ENCODE assay signal across 9 mouse cellular contexts in genomic region chr19:58910941-58911368, GRCm38 (mm10). TPM values are rescaled to one million over a fixed set of nuclear protein-coding genes. Genes with fewer than 3 reads are reported as not detected.
DNase-seq lines count a peak whose midpoint lies in the region; ATAC-seq and TF ChIP-seq lines count a peak whose summit lies in the region.
"Had no signal": no experiment of that assay in that cellular context is flagged by ENCODE, and none has a peak within 500 bp of the region (broad histone marks: within the 10 kb centered on the region; RNA-seq: fewer than 3 reads in every experiment).

No protein-coding gene starts in this region.

- H3K4me2 ChIP-seq in heart, embryonic 14.5 days (ENCODE audit: low read length), result peak overlapping the region; percentile 66
- peak overlapping the region; percentile 52 for H3K4me2 ChIP-seq in hindbrain, embryonic 13.5 days
- peak overlapping the region; percentile 60 for H3K4me2 ChIP-seq in lung, postnatal 0 days (replicated peaks; ENCODE audit: low read depth, low read length)
- H3K4me2 ChIP-seq in stomach, embryonic 15.5 days, result peak overlapping the region; percentile 57

- 4% methylated on average over 11 of the region's 11 CpGs for WGBS in heart, embryonic 14.5 days
- 2% methylated on average over 11 of the region's 11 CpGs for WGBS in hindbrain, embryonic 13.5 days
- WGBS in lung, postnatal 0 days, result 4% methylated on average over 11 of the region's 11 CpGs
- WGBS in stomach, embryonic 15.5 days, result 2% methylated on average over 11 of the region's 11 CpGs

- no peak; the same call in 1 of the 2 replicates for ATAC-seq in heart, embryonic 14.5 days (ENCODE audit: insufficient number of reproducible peaks, insufficient read depth, low FRiP score, low read depth)
- ATAC-seq in hindbrain, embryonic 13.5 days (ENCODE audit: low FRiP score), result peak; percentile 62; the same call in 1 of the 2 replicates
- peak; percentile 67 for ATAC-seq in lung, postnatal 0 days
- ATAC-seq in stomach, embryonic 15.5 days (ENCODE audit: insufficient read depth, low FRiP score, low read depth), result 0 out of 2 replicates have a peak, but pooled peaks have one; percentile 6
- ATAC-seq in megakaryocyte-erythroid progenitor cell, adult 5-6 weeks (replicated peaks; ENCODE audit: low FRiP score, low TSS enrichment, poor library complexity, severe bottlenecking), result no peak

- H3K27me3 ChIP-seq in heart, embryonic 14.5 days (ENCODE audit: control insufficient read depth, insufficient read depth, low read length), result 0 out of 2 replicates have a peak, but pooled peaks cover 11% of the 10 kb centered on the region
- peaks cover 48% of the 10 kb centered on the region for H3K27me3 ChIP-seq in hindbrain, embryonic 13.5 days
- H3K27me3 ChIP-seq in lung, postnatal 0 days (replicated peaks; ENCODE audit: insufficient read depth, low read length), result no peaks in the 10 kb centered on the region
- H3K27me3 ChIP-seq in stomach, embryonic 15.5 days (replicated peaks), result no peaks in the 10 kb centered on the region

- H3K4me3 ChIP-seq in heart, embryonic 14.5 days (ENCODE audit: control insufficient read depth in 1 of 2, insufficient read depth in 1 of 2, low read depth in 1 of 2, low read length in 2 of 2), result peak overlapping the region; percentile 37 to 40
- H3K4me3 ChIP-seq in brown adipose tissue, adult 24 weeks (ENCODE audit: insufficient read depth, low read depth, low read length), result peak overlapping the region; percentile 30
- peak overlapping the region; percentile 34 for H3K4me3 ChIP-seq in hindbrain, embryonic 13.5 days
- H3K4me3 ChIP-seq in lung, postnatal 0 days (ENCODE audit: low read depth, low read length), result peak overlapping the region; percentile 35
- H3K4me3 ChIP-seq in stomach, embryonic 15.5 days (replicated peaks), result peak overlapping the region; percentile 37

- no peaks in the 10 kb centered on the region for H3K36me3 ChIP-seq in heart, embryonic 14.5 days (ENCODE audit: control insufficient read depth, insufficient read depth, low read length)
- H3K36me3 ChIP-seq in hindbrain, embryonic 13.5 days, result no peaks in the 10 kb centered on the region
- H3K36me3 ChIP-seq in lung, postnatal 0 days (ENCODE audit: insufficient read depth, low read length), result no peaks in the 10 kb centered on the region
- H3K36me3 ChIP-seq in stomach, embryonic 15.5 days, result no peaks in the 10 kb centered on the region

- no peak for DNase-seq in heart, adult 11 months
- peak; percentile 71 for DNase-seq in lung, postnatal 0 days (ENCODE audit: low spot score)
- DNase-seq in left cerebral cortex, adult 18-20 months (ENCODE audit: low spot score in 2 of 2), result no peak

- H3K4me1 ChIP-seq in heart, embryonic 14.5 days (ENCODE audit: control insufficient read depth in 2 of 2, insufficient read depth in 2 of 2, low read length in 2 of 2), result peaks cover 2 to 6% of the 10 kb centered on the region in 2 experiments; a peak in 2 of 4 replicates
- H3K4me1 ChIP-seq in brown adipose tissue, adult 24 weeks (ENCODE audit: control insufficient read depth, insufficient read depth, insufficient read length, low read length), result no peaks in the 10 kb centered on the region; the same call in 1 of the 2 replicates
- peaks cover 7% of the 10 kb centered on the region for H3K4me1 ChIP-seq in hindbrain, embryonic 13.5 days (replicated peaks)
- peaks cover 3% of the 10 kb centered on the region; the same call in 1 of the 2 replicates for H3K4me1 ChIP-seq in lung, postnatal 0 days (ENCODE audit: insufficient read depth, low read depth, low read length)
- H3K4me1 ChIP-seq in stomach, embryonic 15.5 days, result no peaks in the 10 kb centered on the region

- H3K9me3 ChIP-seq in heart, embryonic 14.5 days (ENCODE audit: control insufficient read depth, low read length), result no peaks in the 10 kb centered on the region
- no peaks in the 10 kb centered on the region for H3K9me3 ChIP-seq in hindbrain, embryonic 13.5 days
- H3K9me3 ChIP-seq in lung, postnatal 0 days (ENCODE audit: low read length), result no peaks in the 10 kb centered on the region
- no peaks in the 10 kb centered on the region for H3K9me3 ChIP-seq in stomach, embryonic 15.5 days

- peak; percentile 56 for TF ChIP-seq CTCF in lung, postnatal 0 days (IDR thresholded peaks at IDR 0.05)

- H3K27ac ChIP-seq in heart, embryonic 14.5 days (replicated peaks in 1 of 2; ENCODE audit: control insufficient read depth in 1 of 2, insufficient read depth in 1 of 2, low read depth in 2 of 2, low read length in 2 of 2), result no peak overlapping the region
- no peak overlapping the region for H3K27ac ChIP-seq in brown adipose tissue, adult 24 weeks (replicated peaks; ENCODE audit: low read depth, low read length)
- H3K27ac ChIP-seq in hindbrain, embryonic 13.5 days, result no peak overlapping the region
- peak overlapping the region; percentile 40; the same call in 1 of the 2 replicates for H3K27ac ChIP-seq in lung, postnatal 0 days (ENCODE audit: low read length)
- no peak overlapping the region for H3K27ac ChIP-seq in stomach, embryonic 15.5 days

- TF ChIP-seq EP300 in lung, postnatal 0 days (IDR thresholded peaks at IDR 0.05), result no peak

- peak overlapping the region; percentile 60 for H3K9ac ChIP-seq in heart, embryonic 14.5 days (ENCODE audit: low read length)
- peak overlapping the region; percentile 66 for H3K9ac ChIP-seq in hindbrain, embryonic 13.5 days
- H3K9ac ChIP-seq in lung, postnatal 0 days (replicated peaks; ENCODE audit: low read depth), result no peak overlapping the region; the same call in 1 of the 2 replicates
- H3K9ac ChIP-seq in stomach, embryonic 15.5 days, result no peak overlapping the region

RNA-seq across cellular contexts. Expression of gene Eno4, which starts 32.3 kb away (rescaled TPM):
- 0.30 and 0.46 TPM in 2 replicates for polyA plus RNA-seq in heart, embryonic 14.5 days (2014; fragmentation: Nextera tagmentation; extraction: Ambion mirVana)
- not detected in 2 replicates for polyA plus RNA-seq in brown adipose tissue, adult 24 weeks (2012; ENCODE audit: insufficient read depth, insufficient read length, missing spikeins)
- polyA plus RNA-seq in hindbrain, embryonic 13.5 days (2015; fragmentation: Nextera tagmentation; extraction: Ambion mirVana), result 1.0 and 2.4 TPM in 2 replicates
- 2.7 and 3.5 TPM in 2 replicates for polyA plus RNA-seq in lung, postnatal 0 days (2015; fragmentation: Nextera tagmentation; extraction: Ambion mirVana)
- 0.26 and 0.63 TPM in 2 replicates for polyA plus RNA-seq in stomach, embryonic 15.5 days (2015; fragmentation: Nextera tagmentation; extraction: Ambion mirVana)
- 1 to 10 TPM; 1.6 to 2.3 TPM for total RNA-seq in left cerebral cortex, adult 18-20 months (2021)
- total RNA-seq in megakaryocyte-erythroid progenitor cell, adult 5-6 weeks (2014; fragmentation: Nextera tagmentation), result not detected in 2 replicates
- not detected in 2 replicates for total RNA-seq in megakaryocyte-erythroid progenitor cell, adult 5-6 weeks (2017)
- polyA plus RNA-seq: spleen, adult 2 months had no signal

RNA-seq across cellular contexts. Expression of gene Hspa12a, which starts 32.5 kb away (rescaled TPM):
- 8.3 and 8.4 TPM in 2 replicates for polyA plus RNA-seq in heart, embryonic 14.5 days (2014; fragmentation: Nextera tagmentation; extraction: Ambion mirVana)
- 20.7 and 23.0 TPM in 2 replicates for polyA plus RNA-seq in brown adipose tissue, adult 24 weeks (2012; ENCODE audit: insufficient read depth, insufficient read length, missing spikeins)
- polyA plus RNA-seq in hindbrain, embryonic 13.5 days (2015; fragmentation: Nextera tagmentation; extraction: Ambion mirVana), result 49.0 and 52.2 TPM in 2 replicates
- 3.3 and 3.9 TPM in 2 replicates for polyA plus RNA-seq in lung, postnatal 0 days (2015; fragmentation: Nextera tagmentation; extraction: Ambion mirVana)
- 5.2 and 6.0 TPM in 2 replicates for polyA plus RNA-seq in stomach, embryonic 15.5 days (2015; fragmentation: Nextera tagmentation; extraction: Ambion mirVana)
- 100 to 1,000 TPM; 195 to 201 TPM for total RNA-seq in left cerebral cortex, adult 18-20 months (2021)
- total RNA-seq in megakaryocyte-erythroid progenitor cell, adult 5-6 weeks (2014; fragmentation: Nextera tagmentation), result not detected in 2 replicates
- total RNA-seq in megakaryocyte-erythroid progenitor cell, adult 5-6 weeks (2017), result 0.19 TPM in 1 of 2 replicates, not detected in the other

Comparison
In these comparisons a context has a peak if more than half of its experiments do, and no peak if none do; other contexts are left out.
1. ATAC-seq: peak in hindbrain, embryonic 13.5 days (single experiment), lung, postnatal 0 days (single experiment) and stomach, embryonic 15.5 days (single experiment); none in heart, embryonic 14.5 days (single experiment) and megakaryocyte-erythroid progenitor cell, adult 5-6 weeks (single experiment).
2. H3K9ac ChIP-seq: peak in heart, embryonic 14.5 days (single experiment) and hindbrain, embryonic 13.5 days (single experiment); none in lung, postnatal 0 days (single experiment) and stomach, embryonic 15.5 days (single experiment).
3. Peak in every context shown above with its lines, with median percentiles within 50 percentile points of each other: H3K4me2 ChIP-seq and H3K4me3 ChIP-seq.